Mouse (Mus musculus) MEL (cell line): ENCODE measurements around the gene Hvcn1.

Source experiments
- CHD2 ChIP-seq: IDR thresholded peaks from 2 replicates; pipeline ENCODE4 v1.6.1; 2011; ENCODE audit warnings: low read length, improper control_type of control experiment
- ETS1 ChIP-seq: IDR thresholded peaks from 2 replicates; pipeline ENCODE4 v1.6.1; 2012; ENCODE audit warnings: low read depth, mild to moderate bottlenecking, inconsistent platforms, low read length, improper control_type of control experiment, moderate library complexity
- HCFC1 ChIP-seq: IDR thresholded peaks from 2 replicates; pipeline ENCODE4 v1.6.1; 2012; ENCODE audit warnings: low read depth, mild to moderate bottlenecking, inconsistent platforms, low read length, improper control_type of control experiment, moderate library complexity
- MAFK ChIP-seq: IDR thresholded peaks from 2 replicates; pipeline ENCODE4 v1.6.1; 2011; ENCODE audit warnings: low read depth, mild to moderate bottlenecking, low read length, improper control_type of control experiment, borderline replicate concordance
- MAX ChIP-seq: IDR thresholded peaks from 2 replicates; pipeline ENCODE4 v1.6.1; 2011; ENCODE audit warnings: low read length, improper control_type of control experiment
- NELFE ChIP-seq: IDR thresholded peaks from 2 replicates; pipeline ENCODE4 v1.6.1; 2011; ENCODE audit warnings: low read depth, low read length, improper control_type of control experiment
- POLR2A ChIP-seq, 2 experiments: IDR thresholded peaks; 2 replicates each; pipeline ENCODE4 v1.6.1; 2011 to 2012; ENCODE audit warnings: low read length in 2 of 2, mild to moderate bottlenecking in 2 of 2, control low read depth in 1 of 2, improper control_type of control experiment in 1 of 2, low read depth in 1 of 2, moderate library complexity in 1 of 2; ENCODE audit not compliant: control insufficient read depth in 1 of 2, insufficient read depth in 1 of 2, poor library complexity in 1 of 2
- SMC3 ChIP-seq: IDR thresholded peaks from 2 replicates; pipeline ENCODE4 v1.6.1; 2011; ENCODE audit warnings: low read depth, low read length, improper control_type of control experiment
- ZC3H11A ChIP-seq: IDR thresholded peaks from 2 replicates; pipeline ENCODE4 v1.6.1; 2012; ENCODE audit warnings: low read depth, mild to moderate bottlenecking, inconsistent platforms, low read length, improper control_type of control experiment
- ZNF384 ChIP-seq: IDR thresholded peaks from 2 replicates; pipeline ENCODE4 v1.6.1; 2012; ENCODE audit warnings: low read depth, mild to moderate bottlenecking, inconsistent platforms, low read length, improper control_type of control experiment

DNA sequence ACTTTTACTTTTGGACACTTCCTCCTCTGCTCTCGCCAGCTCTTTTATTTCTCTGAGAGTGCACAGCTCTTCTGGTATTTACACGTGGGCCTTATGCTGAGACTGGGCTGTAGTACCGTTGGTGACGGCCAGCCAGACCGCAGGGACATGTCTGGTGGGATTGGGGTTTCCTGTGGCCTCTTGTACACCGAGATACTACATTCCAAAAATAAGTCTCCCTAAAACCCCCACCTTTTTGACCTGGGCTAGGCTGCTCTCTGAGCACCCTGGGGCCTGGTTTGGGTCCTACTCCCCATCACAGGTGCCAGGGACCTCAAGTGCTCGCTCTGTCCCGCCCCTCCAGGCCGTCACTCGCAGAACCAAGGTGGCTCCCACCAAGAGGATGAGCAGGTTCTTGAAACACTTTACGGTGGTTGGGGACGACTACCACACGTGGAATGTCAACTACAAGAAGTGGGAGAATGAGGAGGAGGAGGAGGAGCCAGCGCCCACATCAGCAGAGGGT is 26.5 kb downstream of the Hvcn1 start:
- TF ChIP-seq MAX (no peak), HCFC1 (no peak), MAFK (no peak), ETS1 (no peak), ZNF384 (no peak), POLR2A (IDR thresholded peaks at IDR 0.05; ENCODE audit: control insufficient read depth in 1 of 2, insufficient read depth in 1 of 2, low read depth in 1 of 2, low read length in 2 of 2, poor library complexity in 1 of 2) (no peak), NELFE (no peak), SMC3 (no peak), CHD2 (no peak), ZC3H11A (no peak)
